Mouse (Mus musculus) embryonic fibroblast, embryonic 13.5 days (primary cell): ENCODE measurements around the gene Gm10775. TPM values are rescaled to one million over a fixed set of nuclear protein-coding genes. Genes with fewer than 3 reads are reported as not detected.

ENCODE experiments used
- H3K27ac ChIP-seq: 2 replicates; pipeline ENCODE4 v1.5.1; 2012; ENCODE audit warnings: low read length, control low read depth, inconsistent platforms; ENCODE audit not compliant: insufficient read depth
- H3K4me1 ChIP-seq: 2 replicates; pipeline ENCODE4 v1.6.1; 2011; ENCODE audit warnings: low read length; ENCODE audit not compliant: control insufficient read depth, insufficient read depth
- H3K4me3 ChIP-seq: 2 replicates; pipeline ENCODE4 v1.5.1; 2011; ENCODE audit warnings: mild to moderate bottlenecking, control low read depth, low read length; ENCODE audit not compliant: insufficient read depth
- CTCF ChIP-seq: IDR thresholded peaks from 2 replicates; pipeline ENCODE4 v1.5.1; 2011; ENCODE audit warnings: mild to moderate bottlenecking, control low read depth, low read length, moderate library complexity, borderline replicate concordance; ENCODE audit not compliant: insufficient read depth
- POLR2A ChIP-seq: IDR thresholded peaks from 2 replicates; pipeline ENCODE4 v1.6.1; 2011; ENCODE audit warnings: low read depth, mild to moderate bottlenecking, control low read depth, low read length, moderate library complexity
- polyA plus RNA-seq: library from polyadenylated mRNA; stranded (reverse); fragments of >200 nt; gene quantifications from 2 replicates; pipeline ENCODE4 v1.2.4, GENCODE M21; 2011; ENCODE audit warnings: low read depth; ENCODE audit not compliant: missing spikeins, insufficient read length

Gm10775 gene
- polyA plus RNA-seq, 1 experiment: not detected

- peak overlapping the region; percentile 85 for H3K27ac ChIP-seq
- H3K4me1 ChIP-seq: no peaks in the 10 kb centered on the region
- TF ChIP-seq POLR2A: no peak; the same call in 1 of the 2 replicates
- no peak for TF ChIP-seq CTCF
- H3K4me3 ChIP-seq: peak overlapping the region; percentile 88
Observed at GRCm38 (mm10) chr13:65277994-65278382, 18.6 kb downstream of the Gm10775 start.

DNA sequence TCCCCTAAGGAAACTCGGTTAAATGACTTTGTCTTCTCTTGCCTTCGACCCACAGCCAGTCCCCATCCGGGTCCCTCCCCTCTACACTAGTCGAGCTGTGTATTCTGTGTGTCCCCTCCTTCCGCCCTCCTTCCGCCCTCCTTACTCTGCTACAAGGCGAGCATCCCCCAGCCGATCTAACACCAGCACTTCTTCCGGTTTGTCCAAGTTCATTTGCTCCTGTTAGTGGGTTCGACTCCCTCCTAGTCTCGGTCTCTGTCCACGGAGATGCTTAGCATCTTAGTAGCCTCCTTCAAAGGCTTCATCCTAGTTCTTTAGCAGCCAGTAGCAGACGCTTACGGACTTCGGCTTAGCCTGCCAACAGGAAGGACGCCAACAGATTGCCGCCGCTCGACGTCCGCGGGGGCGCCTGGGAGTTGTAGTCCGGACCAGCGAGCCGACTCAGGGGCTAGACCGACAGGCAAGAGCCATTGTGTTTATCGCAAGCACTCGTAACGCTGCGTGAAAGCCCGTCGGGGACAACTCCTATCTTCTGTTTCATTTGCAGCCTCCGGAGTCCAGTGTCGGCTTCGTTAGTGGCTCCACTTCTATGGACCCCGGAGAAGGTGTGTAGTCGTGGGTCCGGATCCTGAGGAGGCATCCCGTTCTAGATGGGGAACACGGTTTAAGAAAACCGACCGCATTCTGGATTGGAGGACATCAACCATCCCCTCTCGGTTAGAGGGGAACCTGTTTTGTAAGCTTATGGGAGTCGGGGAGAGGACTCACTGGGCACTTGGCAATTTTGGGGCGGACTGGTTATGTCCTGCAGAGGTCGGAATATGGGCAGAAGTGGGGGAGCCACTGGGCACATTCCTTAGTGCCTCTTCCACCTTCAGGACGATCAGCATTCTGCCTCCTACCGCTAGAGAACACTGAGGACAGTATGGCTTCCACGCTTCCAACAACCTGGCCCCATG is 19.3 kb downstream of the Gm10775 start, which contains the start of gene Zfp369:
Gene Zfp369, plus strand, starts transcription at position 432 of the 959 bp plus-strand sequence.
- TF ChIP-seq CTCF (no peak), POLR2A (peak; percentile 78)
- H3K4me3 ChIP-seq: peak within 1 kb of the TSS; percentile 88
- peak within 1 kb of the TSS; percentile 85 for H3K27ac ChIP-seq
- no peaks in the 10 kb centered on the region for H3K4me1 ChIP-seq

DNA sequence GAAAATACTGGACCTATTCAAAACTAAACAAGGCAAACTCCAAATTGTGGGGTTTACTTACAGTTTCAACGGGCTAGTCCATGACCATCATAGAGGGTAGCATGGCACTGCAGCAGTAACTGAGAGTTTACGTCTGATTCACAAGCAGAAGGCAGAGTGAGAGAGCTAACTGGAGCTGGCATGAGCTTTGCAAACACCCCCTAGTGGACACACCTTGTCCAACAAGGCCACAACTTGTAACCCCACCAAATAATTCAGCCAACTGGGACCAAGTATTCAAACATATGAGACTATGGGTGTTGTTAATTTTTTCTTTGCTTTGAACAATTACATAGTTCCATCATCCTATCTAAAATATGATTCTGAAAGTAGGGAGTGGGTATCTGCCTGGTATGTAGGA is 27.4 kb downstream of the Gm10775 start:
- Histone ChIP-seq H3K4me3 (no peak overlapping the region), H3K4me1 (no peaks in the 10 kb centered on the region), H3K27ac (no peak overlapping the region)
- TF ChIP-seq POLR2A (no peak), CTCF (no peak)

- Histone ChIP-seq H3K27ac (no peak overlapping the region), H3K4me1 (no peaks in the 10 kb centered on the region), H3K4me3 (no peak overlapping the region)
- TF ChIP-seq POLR2A (no peak), CTCF (no peak)
Observed at GRCm38 (mm10) chr13:65296354-65296753, 37.0 kb downstream of the Gm10775 start.

Other genes with a start within 250 kb of the Gm10775 start
- gene Spata31d1c, start 226.5 kb upstream of the Gm10775 start, polyA plus RNA-seq: not detected in 2 replicates
- gene Prss47, start 206.8 kb upstream of the Gm10775 start, polyA plus RNA-seq: not detected in 2 replicates
- 39.4 and 49.1 TPM in 2 replicates for gene Mfsd14b, start 146.6 kb upstream of the Gm10775 start, polyA plus RNA-seq
- not detected in 2 replicates for gene Olfr465-ps1, start 121.5 kb upstream of the Gm10775 start, polyA plus RNA-seq
- not detected in 2 replicates for gene Olfr466, start 109.3 kb upstream of the Gm10775 start, polyA plus RNA-seq
- gene Nlrp4f, start 53.6 kb upstream of the Gm10775 start, polyA plus RNA-seq: not detected in 2 replicates
- gene Zfp369, start 19.3 kb downstream of the Gm10775 start, polyA plus RNA-seq: 23.8 and 26.9 TPM in 2 replicates